Mouse (Mus musculus) granulocyte monocyte progenitor cell, adult 5-6 weeks (primary cell): Measurements from ENCODE around the gene Rasgef1b. TPM values are rescaled to one million over a fixed set of nuclear protein-coding genes. Genes with fewer than 3 reads are reported as not detected.

Experiments
- ATAC-seq: replicated peaks from 2 replicates; pipeline ENCODE4 v1.8.0; 2016; ENCODE audit warnings: mild to moderate bottlenecking, moderate TSS enrichment, inconsistent platforms; ENCODE audit not compliant: poor library complexity, severe bottlenecking
- total RNA-seq, 2 experiments: library from RNA; stranded (forward) in 1 of 2; stranded (reverse) in 1 of 2; fragments of 200-712, 200-1000 nt in 1 of 2; fragments of >200 nt in 1 of 2; fragmentation: Nextera tagmentation in 1 of 2; gene quantifications; 2 replicates each; pipeline ENCODE4 v1.2.3; 2014 to 2017

The Rasgef1b gene
- total RNA-seq, 2 experiments from 2014 or later, result 0.28 to 3.8 TPM

GRCm38 (mm10) chr5:99416902-99417301 is 312.0 kb downstream of the Rasgef1b start:
- ATAC-seq, result no peak

- ATAC-seq, result no peak
These were observed 313.2 kb downstream of the Rasgef1b start for GRCm38 (mm10) chr5:99415676-99416075.

GRCm38 (mm10) chr5:99415049-99415448 is 313.8 kb downstream of the Rasgef1b start:
- ATAC-seq, result peak; percentile 80

- peak; percentile 88 for ATAC-seq
These were observed 314.6 kb downstream of the Rasgef1b start for GRCm38 (mm10) chr5:99414293-99414692.

GRCm38 (mm10) chr5:99413851-99414250 is 315.0 kb downstream of the Rasgef1b start:
- ATAC-seq, result no peak

GRCm38 (mm10) chr5:99413391-99413790 is 315.5 kb downstream of the Rasgef1b start:
- ATAC-seq, result no peak

GRCm38 (mm10) chr5:99404403-99405170 is 324.3 kb downstream of the Rasgef1b start:
- ATAC-seq, result no peak

GRCm38 (mm10) chr5:99403325-99403724 is 325.5 kb downstream of the Rasgef1b start:
- ATAC-seq, result no peak

- no peak for ATAC-seq
These were observed 326.1 kb downstream of the Rasgef1b start for GRCm38 (mm10) chr5:99402784-99403183.

GRCm38 (mm10) chr5:99402297-99402696 is 326.6 kb downstream of the Rasgef1b start:
- no peak for ATAC-seq

- no peak for ATAC-seq
These were observed 328.8 kb downstream of the Rasgef1b start for GRCm38 (mm10) chr5:99399855-99400626.

GRCm38 (mm10) chr5:99398472-99399070 is 330.3 kb downstream of the Rasgef1b start:
- ATAC-seq, result no peak

- ATAC-seq, result no peak
These were observed 334.3 kb downstream of the Rasgef1b start for GRCm38 (mm10) chr5:99394578-99394977.

- no peak for ATAC-seq
These were observed 337.3 kb downstream of the Rasgef1b start for GRCm38 (mm10) chr5:99391525-99391924.

GRCm38 (mm10) chr5:99390776-99391175 is 338.1 kb downstream of the Rasgef1b start:
- ATAC-seq, result no peak

- no peak for ATAC-seq
These were observed 338.6 kb downstream of the Rasgef1b start for GRCm38 (mm10) chr5:99390314-99390713.

GRCm38 (mm10) chr5:99388585-99389250 is 340.1 kb downstream of the Rasgef1b start:
- no peak for ATAC-seq

GRCm38 (mm10) chr5:99388131-99388530 is 340.7 kb downstream of the Rasgef1b start:
- no peak for ATAC-seq

- ATAC-seq, result no peak
These were observed 341.5 kb downstream of the Rasgef1b start for GRCm38 (mm10) chr5:99387185-99387981.
